Mouse (Mus musculus) ovary, postnatal 14 days (tissue): Measurements from ENCODE around the gene Cmc2.

Experiments
- DNase-seq: peaks from one replicate; pipeline ENCODE4 v3.0.0; 2022; ENCODE audit warnings: low spot score

The Cmc2 gene

DNA sequence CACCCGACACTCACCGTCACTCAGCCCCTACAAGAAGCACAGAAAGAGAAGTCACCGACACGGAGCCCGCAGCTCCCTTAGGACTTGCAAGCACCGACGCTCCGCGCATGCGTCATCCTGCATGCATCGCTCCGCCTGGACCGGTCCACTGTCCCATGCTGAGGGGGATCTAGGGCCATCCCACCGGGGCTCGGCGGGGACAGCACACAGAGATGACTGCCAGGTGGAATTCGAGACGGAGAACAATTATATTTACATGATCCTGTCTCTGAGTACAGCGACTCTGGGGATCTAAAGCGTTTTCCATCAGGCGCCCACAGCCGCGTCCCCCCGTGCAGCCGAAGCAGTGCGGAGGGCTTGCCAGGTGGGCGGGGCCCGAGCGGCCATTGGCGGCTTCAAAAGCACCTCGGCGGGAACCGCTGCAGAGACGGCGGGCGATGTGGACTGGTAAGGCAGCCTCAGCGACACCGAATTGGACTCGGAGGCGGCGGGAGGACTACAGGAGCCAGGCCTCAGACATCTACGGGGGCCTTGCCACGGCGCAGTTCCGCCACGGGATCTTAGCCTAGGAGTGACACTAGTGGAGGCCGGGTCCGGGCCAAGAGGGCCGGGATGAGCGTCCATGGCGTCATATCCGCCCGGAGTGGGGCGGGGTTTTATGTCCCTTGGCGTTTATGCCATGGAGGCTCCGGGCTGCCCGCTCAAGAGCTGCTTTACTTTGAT lies at the start of gene Cmc2, which contains the start of gene Cenpn:
Gene Cmc2 (minus strand): TSS at position 119 of the 723 bp plus-strand sequence.
Gene Cenpn (plus strand): TSS at position 394 of the 723 bp plus-strand sequence.
- DNase-seq: peak; percentile 86

GRCm38 (mm10) chr8:116969531-116969930 lies 48.3 kb upstream of the Cmc2 start:
- DNase-seq: no peak

DNA sequence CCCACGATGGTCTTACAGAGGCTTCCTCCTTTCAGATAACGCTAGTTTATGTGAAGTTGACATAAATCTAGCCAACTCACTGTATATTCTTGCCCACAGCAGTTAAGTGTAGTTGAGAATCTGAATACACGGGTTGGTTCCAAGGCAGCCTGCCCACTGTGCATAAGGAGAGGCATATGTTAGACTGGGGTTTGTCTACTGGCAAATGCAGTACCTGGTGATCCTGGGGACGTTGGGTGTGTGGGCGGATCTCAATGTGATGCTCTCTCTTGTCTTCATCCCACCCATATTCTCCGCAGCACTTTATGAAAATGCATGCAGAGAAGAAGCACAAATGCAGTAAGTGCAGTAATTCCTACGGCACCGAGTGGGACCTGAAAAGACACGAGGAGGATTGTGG lies 33.2 kb upstream of the Cmc2 start:
- no peak for DNase-seq

GRCm38 (mm10) chr8:116952428-116952827 lies 31.2 kb upstream of the Cmc2 start:
- DNase-seq: no peak

GRCm38 (mm10) chr8:116951778-116952177 lies 30.5 kb upstream of the Cmc2 start:
- no peak for DNase-seq

DNA sequence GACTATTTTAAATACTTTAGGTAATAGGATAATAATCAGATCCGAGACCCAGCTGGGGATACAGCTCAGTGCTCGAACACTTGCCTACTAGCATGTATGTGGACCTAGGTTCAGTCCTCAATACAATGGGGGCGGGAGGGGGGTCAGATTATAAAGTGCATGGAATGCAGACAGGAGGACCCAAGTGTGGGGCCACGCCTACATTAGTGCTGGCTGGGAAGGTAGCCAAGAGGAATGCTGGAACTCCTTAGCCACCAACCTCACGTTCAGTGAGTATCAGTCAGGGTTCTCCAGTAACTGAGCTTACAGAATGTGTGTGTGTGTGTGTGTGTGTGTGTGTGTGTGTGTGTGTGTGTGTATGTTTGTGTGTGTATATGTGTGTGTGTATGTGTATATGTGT lies 30.1 kb upstream of the Cmc2 start:
- no peak for DNase-seq

DNA sequence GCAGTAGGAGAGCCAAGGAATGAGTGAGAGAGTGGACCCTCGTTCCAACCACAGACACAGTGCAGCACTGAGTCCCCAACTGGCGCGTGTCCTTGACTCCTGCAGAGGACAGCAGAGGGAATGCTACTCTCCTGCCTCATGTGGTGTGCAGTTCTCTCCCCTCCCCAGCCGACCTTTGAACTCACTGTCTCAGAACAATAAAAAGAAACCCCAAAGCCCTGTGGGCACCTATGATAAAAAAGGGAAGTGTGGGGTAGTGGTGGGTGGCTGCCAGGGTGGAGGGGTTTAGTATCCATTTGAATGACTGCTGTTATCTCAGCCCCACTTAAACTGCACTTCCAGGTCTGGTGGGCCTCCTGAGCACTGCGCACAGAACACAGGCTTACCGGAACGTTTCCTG lies 26.3 kb upstream of the Cmc2 start:
- DNase-seq: no peak

- no peak for DNase-seq
Observed at GRCm38 (mm10) chr8:116946851-116947250, 25.6 kb upstream of the Cmc2 start.

DNA sequence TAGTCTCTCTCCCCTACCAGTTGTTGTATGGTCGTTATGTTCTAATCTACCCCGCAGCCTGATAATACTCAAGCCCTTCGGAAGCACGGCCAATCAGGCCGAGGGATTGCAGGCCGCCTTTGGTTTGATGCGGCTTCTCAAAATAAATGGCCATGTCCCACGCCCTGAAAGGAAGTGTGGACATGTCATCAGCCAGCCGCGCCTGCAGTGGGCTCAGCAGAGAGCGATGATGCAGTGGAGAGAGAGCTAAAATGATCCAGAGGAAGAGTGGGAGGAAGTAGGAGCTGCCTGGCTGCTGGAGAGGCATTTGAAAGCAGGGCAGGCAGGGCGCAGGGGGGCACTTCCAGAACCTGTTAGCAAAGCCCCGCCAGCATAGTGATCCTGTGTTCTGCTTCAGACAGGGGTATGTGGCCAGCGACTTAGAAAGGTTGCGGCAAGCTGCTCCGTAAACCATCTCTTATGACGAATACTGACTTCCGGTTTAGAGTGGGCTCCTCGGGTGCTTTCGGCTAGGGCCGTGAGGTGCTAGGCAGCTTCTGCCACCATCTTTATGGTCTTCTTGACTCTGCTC lies 25.1 kb upstream of the Cmc2 start:
- no peak for DNase-seq

DNA sequence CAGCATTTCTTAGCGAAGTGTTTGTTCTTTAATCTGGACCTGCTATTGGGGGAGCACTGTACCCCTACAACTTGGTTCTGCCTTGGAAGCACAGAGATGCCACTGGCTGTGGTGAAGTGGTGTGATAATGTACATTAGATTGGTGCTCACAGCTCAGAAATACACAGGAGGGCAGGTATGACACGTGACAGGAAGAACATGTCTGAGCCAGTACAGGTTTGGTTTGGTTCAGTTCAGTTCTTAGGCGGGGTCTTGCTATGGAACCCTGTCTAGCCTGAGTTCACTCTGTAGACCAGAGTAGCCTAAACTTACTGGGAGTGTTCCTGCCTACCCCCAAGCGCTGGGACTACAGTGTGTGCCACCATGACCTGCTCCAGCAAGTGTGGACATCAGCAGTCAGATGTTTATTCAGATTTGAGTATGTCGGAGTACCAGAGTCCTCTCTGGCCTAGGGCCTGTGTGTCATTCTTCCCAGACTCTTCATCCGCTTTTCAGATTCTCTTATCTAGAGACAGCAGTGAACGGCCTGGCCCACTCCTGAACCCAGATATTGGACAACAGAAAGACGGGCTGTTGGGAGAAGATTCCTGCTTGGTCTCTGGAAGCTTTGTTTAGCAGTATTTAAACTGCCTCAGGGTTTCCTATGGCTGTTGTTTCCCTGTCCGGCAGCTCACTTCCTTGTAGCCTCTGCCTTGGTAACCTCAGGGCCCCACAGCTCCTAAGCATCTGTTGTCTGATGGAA lies 24.1 kb upstream of the Cmc2 start:
- DNase-seq: no peak

DNA sequence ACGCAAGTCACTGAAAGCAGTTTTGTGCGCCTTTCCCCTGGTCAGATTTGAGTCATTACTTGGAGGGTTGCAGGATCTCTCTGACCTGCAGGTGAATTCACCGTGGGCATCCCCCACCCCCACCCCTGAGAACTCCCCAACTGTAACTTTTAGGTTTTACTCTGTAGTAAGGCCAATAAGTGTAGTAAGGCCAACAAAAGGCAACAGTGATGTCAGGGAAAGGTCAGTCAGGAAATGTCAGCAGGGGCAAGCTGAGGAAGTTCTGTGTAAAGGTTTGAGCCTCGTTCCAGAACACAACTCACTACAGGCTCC lies 23.1 kb upstream of the Cmc2 start:
- no peak for DNase-seq

GRCm38 (mm10) chr8:116943555-116944384 lies 22.5 kb upstream of the Cmc2 start:
- no peak for DNase-seq

GRCm38 (mm10) chr8:116943161-116943554 lies 21.9 kb upstream of the Cmc2 start, which contains the start of gene Atmin:
Gene Atmin (plus strand): TSS chr8:116943393.
- peak; percentile 80 for DNase-seq

DNA sequence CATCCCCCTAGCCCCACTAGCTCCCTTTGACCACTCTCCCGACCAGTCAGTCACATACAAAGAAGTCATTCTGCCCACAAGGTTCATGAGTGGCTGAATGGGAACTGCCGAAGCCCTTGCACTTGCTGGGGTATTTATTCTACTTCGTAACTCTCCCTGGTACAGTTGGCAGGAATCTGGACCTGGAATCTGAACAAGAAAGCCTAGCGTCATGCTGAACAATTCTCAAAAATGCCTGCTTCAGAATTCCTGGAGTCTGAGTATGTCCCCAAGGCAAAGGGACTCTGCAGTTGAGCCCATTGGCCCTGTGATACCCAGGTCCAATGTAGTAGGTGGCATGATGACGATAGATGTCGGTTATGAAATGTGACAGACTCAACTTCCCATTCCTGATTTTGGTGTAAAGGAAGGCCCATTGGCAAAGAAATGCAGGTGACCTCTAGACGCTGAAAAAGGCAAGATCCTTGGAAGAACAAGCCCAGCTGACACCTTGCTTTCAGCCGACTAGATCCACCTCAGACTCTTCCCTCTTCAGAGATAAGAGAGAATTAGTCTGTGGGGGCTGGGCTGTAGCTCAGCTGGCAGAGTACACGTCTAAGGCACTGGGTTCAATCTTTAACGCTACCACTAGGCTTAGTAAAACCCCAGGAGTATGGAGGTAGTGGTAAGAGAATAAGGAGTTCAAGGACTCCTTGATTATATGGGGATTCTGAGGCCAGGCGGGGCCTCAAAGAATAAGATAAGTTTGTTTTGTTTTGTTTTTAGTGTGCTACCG lies 21.2 kb upstream of the Cmc2 start:
- no peak for DNase-seq

DNA sequence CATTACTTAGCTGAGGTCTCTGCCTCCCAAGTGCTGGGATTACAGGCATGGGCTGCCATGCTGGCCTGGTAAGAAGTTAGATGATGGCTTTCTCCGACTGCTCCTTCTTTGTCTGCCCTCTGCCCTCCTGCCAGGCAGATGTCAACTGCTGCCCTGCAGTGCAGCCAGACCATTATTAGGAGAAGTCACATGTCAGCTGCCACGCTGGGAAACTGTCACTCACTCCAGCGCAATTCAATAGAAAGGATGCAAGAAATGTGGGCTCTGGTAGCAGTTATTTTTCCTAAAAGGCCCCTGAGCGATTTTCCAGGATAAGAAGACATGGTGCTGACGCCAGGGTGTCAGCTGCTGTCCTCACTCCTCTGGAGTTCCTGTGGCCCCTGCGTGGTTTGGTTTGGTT lies 14.3 kb upstream of the Cmc2 start:
- DNase-seq: no peak

GRCm38 (mm10) chr8:116934976-116935375 lies 13.7 kb upstream of the Cmc2 start:
- DNase-seq: no peak

DNA sequence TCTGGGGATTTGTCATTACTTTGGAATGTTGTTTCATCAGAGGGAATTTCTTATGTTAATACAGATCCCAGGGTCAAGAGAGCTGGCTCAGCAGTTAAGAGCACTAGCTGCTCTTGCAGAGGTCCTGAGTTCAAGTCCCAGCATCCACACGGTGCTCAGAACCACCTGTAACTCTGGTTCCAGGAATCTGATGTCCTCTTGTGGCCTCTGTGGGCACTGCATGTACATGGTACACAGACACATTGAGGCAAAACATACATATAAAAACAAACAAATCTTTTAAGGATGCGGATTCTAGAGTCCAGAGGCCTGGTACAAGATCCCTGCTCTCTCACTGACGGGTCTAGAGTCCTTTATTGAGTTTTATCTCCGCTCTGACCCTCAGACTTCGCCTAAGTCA lies 7.3 kb upstream of the Cmc2 start:
- no peak for DNase-seq

DNA sequence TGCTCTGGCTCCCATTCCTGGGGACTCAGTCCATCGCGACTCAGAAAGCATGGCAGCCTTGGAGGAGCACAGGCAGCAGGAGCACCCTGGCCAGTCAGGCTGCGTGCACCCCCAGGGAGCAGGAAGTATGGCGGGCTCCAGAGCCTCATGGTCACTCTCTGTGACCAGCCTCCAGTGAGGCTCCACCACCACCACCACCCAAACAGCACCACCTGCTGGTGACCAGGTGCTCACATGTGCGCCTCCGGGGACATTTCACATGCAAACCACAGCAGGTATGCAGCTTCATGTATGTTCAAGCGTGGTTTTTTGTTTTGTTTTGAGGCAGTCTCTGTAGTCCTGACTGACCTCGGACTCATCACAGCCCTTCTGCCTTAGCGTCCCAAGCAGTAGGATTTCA lies 6.6 kb upstream of the Cmc2 start:
- no peak for DNase-seq

- DNase-seq: no peak
Observed at GRCm38 (mm10) chr8:116923526-116923925, 2.3 kb upstream of the Cmc2 start.

DNA sequence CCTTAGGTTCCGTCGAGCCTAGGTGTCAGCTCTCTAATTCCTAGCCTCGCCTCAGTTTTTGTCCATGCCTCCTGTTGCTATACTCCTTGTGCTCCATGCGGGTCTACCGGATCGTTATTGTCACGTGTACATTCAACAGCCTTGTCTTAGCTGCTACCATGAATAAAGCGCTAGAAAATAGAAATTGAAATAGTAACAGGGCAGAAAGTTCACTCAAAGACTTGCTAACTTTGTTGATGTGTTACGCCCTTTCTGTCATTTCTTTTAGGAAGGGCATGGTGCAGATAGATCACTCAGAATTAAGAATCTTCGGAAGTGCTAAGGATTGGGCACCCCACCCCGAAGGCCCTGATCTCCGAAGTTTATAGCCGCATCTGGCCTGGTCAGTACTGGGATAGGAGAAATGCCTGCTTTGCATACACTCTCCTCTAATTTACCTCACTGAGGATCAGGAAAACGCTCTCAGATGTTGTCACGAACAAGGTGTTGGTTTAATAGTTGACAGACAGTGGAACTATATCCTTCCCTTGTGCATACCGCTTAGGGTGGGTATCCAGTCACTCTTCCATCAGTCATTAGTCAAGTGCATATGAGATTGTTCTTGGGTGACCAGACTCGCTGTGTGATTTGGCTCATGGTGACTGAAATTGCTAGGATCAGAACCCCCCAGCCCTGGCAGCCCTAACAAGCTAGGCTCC lies 954 bp upstream of the Cmc2 start:
- no peak for DNase-seq

DNA sequence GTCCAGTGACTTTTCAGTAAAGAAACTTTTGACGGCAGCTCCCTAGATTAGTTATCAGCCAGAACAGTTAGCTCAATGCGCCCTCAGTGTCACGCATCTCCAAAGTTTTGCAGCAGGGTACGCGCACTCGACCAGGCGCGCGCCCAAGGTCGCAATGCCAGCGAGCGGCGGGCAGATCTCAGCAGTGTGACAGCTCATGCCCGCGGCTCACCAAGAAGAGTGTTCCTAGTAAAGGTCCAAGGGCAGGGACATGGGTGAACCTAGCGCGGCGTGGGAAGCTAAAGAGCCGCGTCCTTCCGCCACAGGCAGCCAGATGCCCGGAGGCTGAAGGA lies 284 bp downstream of the Cmc2 start:
- DNase-seq: no peak
